Mouse (Mus musculus): Measurements from ENCODE around the gene Naa16.

Naa16 gene

DNA sequence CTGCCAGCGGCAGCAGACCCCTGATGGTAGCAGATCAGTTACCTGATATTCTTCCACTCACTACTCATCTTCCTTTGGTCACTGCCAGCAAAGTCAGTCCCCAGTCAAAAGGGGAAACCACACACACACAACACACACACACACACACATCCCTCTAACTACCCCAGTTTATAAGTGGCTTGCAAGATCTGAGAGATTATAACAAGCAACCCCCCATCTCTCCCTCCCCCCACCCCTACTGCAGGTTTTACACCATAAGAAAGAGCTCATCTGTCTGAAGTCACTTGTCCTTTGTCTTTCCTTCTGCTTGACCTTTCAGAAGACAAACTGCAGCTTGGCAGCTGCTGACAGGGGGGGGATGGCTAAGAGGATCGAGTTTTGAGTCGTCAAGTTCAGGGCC, 115.1 kb downstream of the Naa16 start:
- no peak for DNase-seq (ENCODE audit: low spot score)

Measured in ovary, postnatal 36 days (tissue).